Mouse (Mus musculus) CD4-positive, CD25-positive, alpha-beta regulatory T cell, adult 4 months (primary cell): ENCODE measurements around the gene Nav2. TPM values are rescaled to one million over a fixed set of nuclear protein-coding genes. Genes with fewer than 3 reads are reported as not detected.

Experiments
- ATAC-seq: one replicate; pipeline ENCODE4 v1.8.0; 2017
- polyA plus RNA-seq, 2 experiments: library from polyadenylated mRNA; unstranded; fragments of 100-300 nt; shearing (Covaris generic); gene quantifications; one replicate each; pipeline ENCODE4 v1.2.1; 2017

The Nav2 gene
- polyA plus RNA-seq, 2 experiments from 2014 or later: 30.6 to 45.1 TPM

GRCm38 (mm10) chr7:49410892-49411291 lies 502.4 kb downstream of the Nav2 start:
- no peak for ATAC-seq

DNA sequence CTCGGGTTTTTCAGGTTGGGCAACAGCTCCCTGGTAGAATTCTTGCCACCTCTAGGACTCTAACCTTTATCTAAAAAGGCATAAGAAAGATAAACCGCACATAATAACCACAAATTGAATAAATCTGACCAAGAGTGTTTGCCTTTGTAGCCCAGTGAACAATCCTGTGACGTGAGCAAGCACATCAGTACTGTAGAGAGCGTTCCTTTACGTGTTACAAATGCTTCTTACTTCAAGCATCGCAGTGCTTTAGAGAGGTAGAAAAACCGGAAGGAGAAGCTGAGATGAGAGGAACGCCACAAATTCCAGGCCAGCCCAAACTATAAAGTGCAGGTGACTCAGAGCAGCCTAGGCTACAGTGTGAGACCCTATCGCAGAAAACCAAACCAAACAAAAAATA lies 503.3 kb downstream of the Nav2 start:
- no peak for ATAC-seq

DNA sequence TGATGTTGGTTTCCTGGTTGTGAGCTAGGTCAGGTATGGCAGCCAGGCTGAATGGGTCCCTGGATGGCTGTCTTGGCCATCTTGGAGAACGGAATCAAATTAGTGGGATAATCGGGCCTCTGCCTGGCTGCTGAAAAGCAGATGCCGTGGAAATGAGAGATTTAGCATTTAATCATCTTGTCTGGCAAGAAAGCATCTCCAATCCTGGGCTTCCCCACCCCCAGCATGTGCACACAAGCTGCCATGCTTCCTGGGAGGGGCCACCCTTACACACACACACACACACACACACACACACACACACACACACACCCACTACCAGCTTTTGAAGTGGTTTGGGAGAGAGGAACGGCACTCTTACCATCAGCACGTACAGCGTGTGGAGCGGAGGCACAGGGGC lies 506.6 kb downstream of the Nav2 start:
- ATAC-seq: no peak

DNA sequence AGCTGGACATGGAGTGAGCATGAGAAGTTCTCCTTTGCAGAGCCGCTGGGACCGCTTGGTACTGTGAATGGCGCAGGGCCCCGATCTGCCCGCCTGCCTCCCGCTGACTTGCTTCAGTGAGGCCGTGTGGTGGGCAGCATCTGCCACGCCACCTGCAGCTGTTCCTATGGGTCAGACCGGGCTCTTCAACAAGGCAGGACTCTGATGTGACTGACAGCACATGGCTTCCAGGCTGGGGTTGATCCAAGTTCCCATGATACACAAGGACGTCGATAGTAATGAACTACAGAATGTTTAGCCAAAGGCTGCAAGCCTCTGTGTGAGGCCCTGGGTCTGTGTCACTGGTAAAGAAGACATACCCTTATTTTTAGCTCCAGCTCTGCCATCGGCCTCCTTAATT lies 507.2 kb downstream of the Nav2 start:
- no peak for ATAC-seq

DNA sequence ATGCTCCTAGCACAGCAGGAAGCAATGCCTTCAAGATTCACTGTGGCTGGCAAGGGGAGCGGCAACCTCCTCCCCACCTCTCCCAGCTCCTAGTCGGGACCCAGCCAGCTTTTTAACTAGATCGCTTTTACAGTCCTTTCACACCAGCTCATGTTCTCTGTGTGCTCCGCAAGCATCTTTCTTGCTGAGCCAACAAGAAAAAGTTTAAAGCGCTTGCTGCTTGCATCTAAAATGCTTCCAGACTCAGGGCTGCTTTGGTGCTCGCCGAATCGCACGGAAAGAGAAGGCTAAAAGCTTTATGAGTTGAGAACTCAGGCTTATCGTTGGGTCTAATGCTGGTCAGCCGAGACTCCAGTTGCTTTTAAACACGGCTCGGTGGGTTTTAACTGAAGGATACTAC lies 510.3 kb downstream of the Nav2 start:
- no peak for ATAC-seq

DNA sequence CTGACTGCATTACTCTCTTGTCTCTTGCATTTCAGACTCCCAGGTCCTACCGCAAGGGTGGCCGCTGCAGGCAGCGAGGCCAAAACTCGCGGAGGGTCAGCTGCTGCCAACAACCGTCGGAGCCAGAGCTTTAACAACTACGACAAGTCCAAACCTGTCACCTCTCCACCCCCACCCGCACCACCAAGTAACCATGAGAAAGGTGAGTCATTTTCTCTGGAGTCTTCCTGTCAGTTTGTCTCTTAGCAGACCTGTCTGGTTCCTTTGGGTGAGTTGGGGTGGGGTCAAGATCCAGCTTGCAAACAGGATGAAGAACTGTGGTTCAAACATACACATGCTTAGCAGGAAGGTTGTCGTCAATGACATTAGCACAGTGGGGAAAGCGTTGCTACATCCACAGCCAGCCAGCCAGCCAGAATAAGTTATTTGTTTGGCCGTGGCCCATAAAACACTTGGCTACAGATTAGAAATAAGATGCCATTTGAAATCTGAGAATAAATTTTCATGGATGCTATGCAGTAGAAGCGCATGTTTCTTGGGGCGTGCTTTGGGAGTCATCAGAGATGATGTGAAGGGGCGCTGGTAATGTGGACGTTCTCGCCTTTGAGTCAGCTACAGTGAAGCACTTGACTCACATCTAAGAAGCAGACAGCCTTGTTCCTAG lies 511.8 kb downstream of the Nav2 start:
- no peak for ATAC-seq

DNA sequence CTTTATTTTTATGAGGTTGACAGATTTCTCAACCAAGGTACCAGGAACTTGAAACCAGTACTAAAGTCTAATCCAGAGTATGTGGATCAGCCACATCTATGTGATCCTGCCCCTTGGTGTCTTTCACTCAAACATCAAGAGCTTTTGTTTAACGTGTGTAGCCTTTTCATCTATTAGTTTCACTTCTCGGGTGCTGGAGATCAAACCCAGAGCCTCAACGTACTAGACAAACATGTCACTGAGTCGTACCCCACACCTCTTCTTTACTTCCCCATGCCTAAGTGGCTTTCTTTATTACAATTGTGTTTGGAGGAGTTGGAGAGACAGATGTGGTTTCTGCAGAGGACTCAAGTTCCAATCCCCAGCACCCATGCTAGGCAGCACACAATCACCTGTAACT lies 512.7 kb downstream of the Nav2 start:
- peak; percentile 37 for ATAC-seq

- ATAC-seq: no peak
Observed at GRCm38 (mm10) chr7:49423943-49424342, 515.4 kb downstream of the Nav2 start.

GRCm38 (mm10) chr7:49426060-49426459 lies 517.5 kb downstream of the Nav2 start:
- peak; percentile 71 for ATAC-seq

GRCm38 (mm10) chr7:49427843-49428242 lies 519.3 kb downstream of the Nav2 start:
- peak; percentile 65 for ATAC-seq

DNA sequence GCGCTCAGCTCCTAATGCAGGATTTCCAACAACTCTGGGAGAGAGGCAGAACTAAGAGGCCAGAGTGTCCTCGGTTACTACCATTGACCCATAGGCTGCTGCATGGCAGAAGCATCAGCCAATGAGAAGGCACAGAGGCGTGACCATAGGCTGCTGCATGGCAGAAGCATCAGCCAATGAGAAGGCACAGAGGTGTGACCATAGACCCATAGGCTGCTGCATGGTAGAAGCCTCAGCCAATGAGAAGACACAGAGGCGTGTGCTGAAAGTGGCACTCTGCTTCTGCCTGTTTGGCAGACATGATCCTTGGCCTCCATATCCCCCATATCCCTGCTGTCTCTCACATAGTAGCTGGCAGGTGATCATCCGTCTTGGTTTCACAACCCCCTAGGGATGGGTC lies 520.4 kb downstream of the Nav2 start:
- ATAC-seq: peak; percentile 59

DNA sequence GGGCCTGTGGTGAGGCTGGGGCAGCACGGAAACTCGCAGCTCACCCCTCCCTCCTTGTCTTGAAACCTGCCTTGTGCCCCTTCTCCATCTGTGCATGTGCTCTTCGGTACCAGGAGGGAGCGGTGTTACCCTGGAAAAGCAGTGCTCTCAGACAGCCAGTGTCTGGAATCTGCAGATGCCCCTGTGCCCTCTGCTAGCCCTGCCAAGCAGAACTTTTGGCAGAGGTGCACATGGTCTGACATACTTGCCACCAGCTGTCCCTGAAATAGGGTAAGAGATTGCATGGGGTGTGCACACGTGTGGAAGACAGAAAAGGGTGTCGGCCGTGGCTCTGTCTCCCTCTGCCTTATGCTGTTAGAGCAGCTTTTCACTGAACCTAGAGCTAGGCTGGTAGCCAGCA lies 522.3 kb downstream of the Nav2 start:
- no peak for ATAC-seq

- ATAC-seq: no peak
Observed at GRCm38 (mm10) chr7:49433945-49434344, 525.4 kb downstream of the Nav2 start.

DNA sequence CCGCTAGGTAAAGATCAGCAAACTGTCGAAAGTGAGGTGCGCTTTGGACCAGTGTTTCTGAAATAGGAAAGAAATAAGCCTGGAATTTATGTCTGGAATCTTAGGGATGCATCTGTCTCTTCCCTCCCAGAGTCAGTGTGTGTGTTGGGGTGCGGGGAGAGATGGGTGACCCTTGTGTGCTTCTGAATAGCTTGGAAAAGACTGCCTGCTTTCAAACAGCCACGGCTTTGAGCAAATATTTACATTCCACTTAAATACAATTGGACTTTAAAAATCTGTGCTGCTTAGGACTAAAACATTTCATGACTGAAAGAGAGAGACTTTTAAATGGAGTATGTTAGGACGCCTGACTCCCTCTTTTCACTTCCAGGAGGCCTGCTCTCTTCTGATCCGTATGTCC lies 528.0 kb downstream of the Nav2 start:
- no peak for ATAC-seq

GRCm38 (mm10) chr7:49437901-49438300 lies 529.4 kb downstream of the Nav2 start:
- no peak for ATAC-seq

- peak; percentile 29 for ATAC-seq
Observed at GRCm38 (mm10) chr7:49439136-49439535, 530.6 kb downstream of the Nav2 start.

DNA sequence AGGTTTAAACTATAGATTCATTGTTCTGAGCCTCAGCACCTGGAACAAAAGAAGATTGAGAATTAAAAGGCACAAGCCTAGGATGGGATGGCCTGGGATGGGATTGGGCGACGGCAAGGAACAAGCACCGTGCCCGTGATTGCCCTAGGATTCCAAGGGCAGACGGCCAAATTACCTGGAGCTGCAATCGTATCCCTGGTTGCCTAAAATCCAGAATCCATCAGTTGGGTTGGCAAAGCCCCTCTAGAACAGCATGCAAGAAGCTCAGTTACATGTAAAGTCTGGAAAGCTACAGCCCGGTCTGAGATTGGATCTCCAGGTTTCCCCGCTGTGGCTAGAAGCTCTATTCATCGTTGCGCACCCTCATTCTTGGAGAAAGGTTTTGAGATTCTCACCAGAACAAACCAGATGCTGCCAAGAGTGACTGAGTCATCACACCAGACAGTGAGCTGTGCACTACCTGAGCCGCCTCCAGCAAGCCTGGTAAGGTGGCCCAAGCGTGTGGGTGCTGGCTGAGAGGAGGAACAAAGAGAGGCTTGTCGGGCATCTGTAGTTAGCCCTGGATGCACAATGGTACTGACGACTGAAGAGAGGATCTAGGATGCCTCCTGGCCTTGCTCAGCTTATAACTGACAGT lies 531.9 kb downstream of the Nav2 start:
- no peak for ATAC-seq

DNA sequence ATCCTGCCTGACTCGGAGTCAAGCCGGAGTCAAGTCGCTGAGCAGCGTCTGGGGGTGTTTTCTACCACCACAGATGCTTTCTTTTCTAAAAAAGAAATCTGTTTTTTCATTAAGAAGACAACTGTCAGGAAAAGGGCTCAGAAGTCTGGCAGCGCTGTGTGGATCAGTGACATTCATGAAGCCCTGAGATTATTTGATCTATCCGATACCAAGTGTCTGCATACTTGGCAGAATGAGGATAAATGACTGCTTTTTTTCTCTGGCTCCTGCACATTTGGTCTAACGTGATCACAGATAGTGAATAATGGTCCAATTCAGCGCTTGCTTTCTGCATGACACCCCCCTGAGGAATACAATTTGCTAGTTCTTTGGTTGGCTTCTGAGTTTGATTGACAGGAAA lies 533.7 kb downstream of the Nav2 start:
- no peak for ATAC-seq

GRCm38 (mm10) chr7:49448580-49448979 lies 540.1 kb downstream of the Nav2 start:
- no peak for ATAC-seq

GRCm38 (mm10) chr7:49450261-49451141 lies 542.0 kb downstream of the Nav2 start:
- ATAC-seq: no peak

DNA sequence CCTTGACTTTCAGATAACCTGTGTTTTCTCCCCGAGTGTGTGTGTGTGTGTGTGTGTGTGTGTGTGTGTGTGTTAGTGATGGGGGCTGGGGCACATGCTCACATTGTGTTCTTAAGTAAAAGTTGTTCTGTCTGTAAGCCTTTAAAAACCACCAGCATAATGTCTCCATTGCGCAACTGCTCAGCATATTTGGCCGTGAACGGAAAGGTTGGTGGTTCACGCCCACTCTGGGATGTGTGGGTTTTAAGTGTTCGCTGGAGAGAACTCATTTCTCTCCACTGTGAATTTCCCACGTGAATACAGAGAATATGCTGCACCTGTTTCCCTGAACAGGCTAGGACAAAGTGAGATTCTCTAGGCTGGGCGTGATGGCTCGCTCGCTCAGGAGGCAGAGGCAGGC lies 542.7 kb downstream of the Nav2 start:
- peak; percentile 44 for ATAC-seq

DNA sequence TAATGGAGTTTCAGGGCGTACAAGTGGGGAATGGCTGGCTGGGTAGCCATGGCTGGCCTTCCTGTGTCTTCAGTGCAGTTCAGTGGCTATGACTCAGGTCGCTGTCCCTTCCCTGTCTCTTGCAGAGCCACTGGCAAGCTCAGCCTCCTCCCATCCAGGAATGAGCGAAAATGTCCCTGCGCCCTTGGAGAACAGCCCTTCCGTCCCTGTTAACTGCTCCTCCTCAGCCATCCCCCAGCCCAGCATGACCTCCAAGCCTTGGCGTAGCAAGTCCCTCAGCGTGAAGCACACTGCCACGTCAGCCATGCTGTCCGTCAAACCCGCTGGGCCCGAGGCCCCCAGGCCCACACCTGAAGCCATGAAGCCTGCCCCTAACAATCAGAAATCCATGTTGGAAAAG lies 543.8 kb downstream of the Nav2 start:
- ATAC-seq: no peak

- ATAC-seq: no peak
Observed at GRCm38 (mm10) chr7:49454601-49455000, 546.1 kb downstream of the Nav2 start.

GRCm38 (mm10) chr7:49456148-49456547 lies 547.6 kb downstream of the Nav2 start:
- peak; percentile 58 for ATAC-seq
